Mouse (Mus musculus) megakaryocyte, adult 5-6 weeks (primary cell): ENCODE results near the gene Arl9. TPM values are rescaled to one million over a fixed set of nuclear protein-coding genes. Genes with fewer than 3 reads are reported as not detected.
"Not testable (repeated sequence)": the region's sequence is repeated elsewhere in the genome, so short reads cannot be mapped to it uniquely, and the experiment has no call there.

Experiments
- ATAC-seq: 2 replicates; pipeline ENCODE4 v1.8.0; 2016; ENCODE audit warnings: mild to moderate bottlenecking, inconsistent platforms; ENCODE audit not compliant: poor library complexity, severe bottlenecking
- total RNA-seq, 2 experiments: library from RNA; stranded (forward) in 1 of 2; stranded (reverse) in 1 of 2; fragments of 153-499, 151-499 nt in 1 of 2; fragments of 221-1000, 200-1000 nt in 1 of 2; gene quantifications; 2 replicates each; pipeline versions ENCODE4 v1.2.3 to v1.2.4; 2015 to 2017

The Arl9 gene
- total RNA-seq, 2 experiments from 2014 or later = 0.31 TPM; not detected in 1

DNA sequence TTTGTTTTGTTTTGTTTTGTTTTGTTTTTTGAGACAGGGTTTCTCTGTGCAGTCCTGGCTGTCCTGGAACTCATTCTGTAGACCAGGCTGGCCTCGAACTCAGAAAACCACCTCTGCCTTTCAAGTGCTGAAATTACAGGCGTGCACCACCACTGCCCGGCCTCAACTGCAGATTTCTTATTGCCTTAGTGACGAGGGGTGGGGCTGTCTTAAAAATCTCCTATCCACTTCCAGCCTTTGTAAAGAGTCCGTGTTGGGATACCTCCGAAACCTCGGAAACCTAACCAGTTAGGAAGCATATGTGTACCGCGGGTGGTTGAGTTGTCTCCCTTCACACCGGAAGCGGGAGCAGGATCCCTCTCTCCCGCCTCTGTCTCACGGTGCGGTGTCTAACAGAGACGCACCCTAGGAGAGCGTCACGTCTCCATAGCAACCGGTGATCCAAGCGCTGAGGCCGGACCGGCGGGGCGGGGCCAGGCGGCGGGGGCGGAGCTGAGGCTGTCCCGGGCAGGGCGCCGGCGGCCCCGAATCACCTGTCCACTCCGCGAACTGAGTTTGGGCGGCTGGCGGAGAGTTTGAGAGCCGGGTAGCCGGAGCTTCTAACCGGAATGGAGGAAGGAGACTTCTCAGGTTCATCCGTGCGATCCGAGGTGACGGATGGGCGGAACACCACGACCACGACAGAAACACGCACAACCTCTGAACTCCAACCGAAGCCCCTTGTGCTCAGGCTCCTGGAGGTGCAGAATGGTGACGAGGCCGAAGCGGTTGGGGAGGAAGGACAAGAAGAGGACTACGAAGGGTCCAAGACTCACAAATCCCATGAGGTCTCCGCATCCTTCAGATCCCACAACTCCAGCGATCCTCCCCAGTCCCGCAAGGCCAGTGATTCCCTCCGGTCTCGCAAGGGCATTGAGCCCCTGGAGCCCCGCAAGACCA is 12.0 kb downstream of the Arl9 start, which contains the start of gene Thegl:
TSS of gene Thegl (plus strand) at position 480 of the 939 bp plus-strand sequence.
- ATAC-seq = peak; percentile 90

GRCm38 (mm10) chr5:77028034-77028433 is 24.2 kb downstream of the Arl9 start:
- no peak for ATAC-seq

GRCm38 (mm10) chr5:77029735-77030134 is 25.9 kb downstream of the Arl9 start:
- ATAC-seq = peak; percentile 87

DNA sequence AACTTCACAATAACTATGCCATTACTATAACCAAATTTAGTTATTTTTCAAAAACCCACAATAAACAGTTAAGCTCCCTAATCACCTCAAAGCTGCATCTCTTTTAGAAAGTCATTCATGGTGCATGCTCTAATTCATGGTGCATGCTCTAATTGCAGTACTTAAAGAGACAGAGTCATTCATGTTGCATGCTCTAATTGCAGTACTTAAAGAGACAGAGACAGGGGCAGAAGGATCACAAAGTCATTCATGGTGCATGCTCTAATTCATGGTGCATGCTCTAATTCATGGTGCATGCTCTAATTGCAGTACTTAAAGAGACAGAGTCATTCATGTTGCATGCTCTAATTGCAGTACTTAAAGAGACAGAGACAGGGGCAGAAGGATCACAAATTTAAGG is 31.2 kb downstream of the Arl9 start:
- ATAC-seq = not testable (repeated sequence)

DNA sequence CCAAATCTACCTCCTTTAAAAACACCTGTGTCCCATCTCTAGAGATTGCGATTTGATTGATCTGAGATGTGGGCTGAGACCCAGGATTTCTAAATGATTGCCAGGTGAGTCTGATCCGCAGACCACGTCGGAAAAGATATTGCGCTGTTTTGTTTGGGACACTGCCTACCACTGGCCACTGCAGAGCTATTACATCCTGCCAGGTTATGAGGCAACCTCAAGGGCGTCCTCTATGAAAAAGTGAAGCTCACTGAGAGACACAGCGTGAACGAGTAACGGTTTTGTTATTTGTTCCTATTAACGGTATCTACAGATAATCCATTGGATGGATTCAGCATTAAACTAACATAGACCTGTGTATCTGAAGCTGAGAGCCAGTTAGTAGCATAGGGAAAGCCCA is 34.6 kb downstream of the Arl9 start:
- peak; percentile 89 for ATAC-seq

DNA sequence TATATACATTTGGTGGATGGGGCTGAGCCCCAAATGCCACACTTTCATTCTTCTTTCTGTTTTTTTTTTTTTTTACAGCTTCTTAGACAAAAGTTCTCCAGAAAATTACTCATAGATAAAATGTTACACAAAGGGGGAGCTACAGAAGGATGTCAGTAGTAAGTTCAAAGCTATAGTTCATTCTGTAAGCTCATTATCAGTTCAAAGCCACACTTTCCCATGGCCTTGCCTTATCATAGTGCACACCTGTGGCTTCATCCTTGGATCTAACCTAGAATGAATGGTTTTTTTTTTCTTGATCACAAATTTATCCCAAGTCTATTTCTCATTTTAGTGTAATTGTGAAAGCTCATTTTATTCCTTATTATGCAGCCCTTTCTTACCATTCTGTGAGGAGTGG is 35.5 kb downstream of the Arl9 start:
- ATAC-seq = no peak

DNA sequence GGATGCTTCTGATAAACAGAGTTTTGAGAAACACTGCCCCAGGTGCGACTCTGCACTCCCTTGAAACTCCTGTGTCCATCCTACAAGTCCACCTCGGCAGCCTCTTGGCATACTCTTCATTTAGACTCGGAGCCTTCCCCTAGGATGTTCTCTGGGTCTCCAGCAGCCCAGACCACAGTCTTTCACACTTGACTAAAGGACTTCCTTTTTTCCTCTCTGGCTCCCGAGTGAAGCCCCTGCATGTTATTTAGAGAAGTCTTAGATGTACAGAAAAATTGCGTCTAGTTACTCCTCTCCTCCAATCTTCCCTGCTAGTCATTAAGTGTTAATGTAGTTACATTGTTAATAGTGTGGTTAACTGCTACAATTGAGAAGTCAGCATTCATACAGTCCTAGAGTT is 40.5 kb downstream of the Arl9 start:
- ATAC-seq = peak; percentile 68

DNA sequence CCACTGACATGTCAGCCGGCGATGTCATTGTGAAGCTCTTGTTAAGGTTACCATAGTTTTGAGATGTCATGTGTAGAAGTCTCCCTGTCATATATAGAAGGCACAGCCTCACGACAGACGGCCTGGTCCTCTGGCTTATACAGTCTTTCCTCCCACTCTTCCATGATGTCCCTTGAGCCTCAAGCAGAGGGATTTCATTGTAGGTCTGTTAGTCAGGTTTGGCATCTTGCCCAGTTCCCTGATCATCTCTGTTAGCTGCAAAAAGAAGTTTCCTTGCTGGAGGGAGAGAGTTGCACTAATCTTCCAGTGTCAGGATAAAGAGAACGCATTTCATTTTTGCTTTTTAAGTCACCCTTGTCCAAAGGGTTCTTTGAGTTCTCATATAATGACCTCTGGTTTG is 48.8 kb downstream of the Arl9 start:
- ATAC-seq = no peak

DNA sequence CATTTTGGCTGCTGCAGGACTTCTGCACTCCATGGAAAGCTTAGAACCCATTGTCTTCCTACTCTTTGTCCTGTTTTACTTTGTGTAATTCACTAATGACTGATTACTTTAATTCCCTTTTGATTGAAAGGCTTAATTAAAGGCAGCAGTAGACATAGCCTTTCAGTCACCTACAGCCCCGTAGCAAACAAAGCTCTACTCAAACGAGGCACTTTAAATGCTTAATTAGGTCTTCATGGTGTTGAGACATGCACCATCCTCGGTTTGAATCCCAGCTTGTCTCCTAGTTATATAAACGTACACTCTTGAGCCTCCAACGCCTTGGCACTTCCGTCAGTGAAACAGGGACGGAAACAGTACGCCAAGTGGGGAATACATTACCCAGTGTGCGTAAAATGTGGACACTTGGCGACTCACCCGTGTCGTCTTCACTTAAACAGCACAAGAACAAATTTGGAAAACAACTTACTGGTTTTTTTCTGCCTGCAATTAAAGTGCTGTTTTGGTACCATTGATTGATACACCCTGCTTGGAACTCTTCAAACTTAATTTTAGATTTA is 53.1 kb downstream of the Arl9 start:
- no peak for ATAC-seq

Other genes with a start within 250 kb of the Arl9 start
- gene Aasdh, start 98.5 kb upstream of the Arl9 start, total RNA-seq (2015) = 6.4 and 7.6 TPM in 2 replicates
- gene Aasdh, start 98.5 kb upstream of the Arl9 start, total RNA-seq (2017) = 13.3 and 14.4 TPM in 2 replicates
- gene Paics, start 52.7 kb upstream of the Arl9 start, total RNA-seq (2015) = 182 and 193 TPM in 2 replicates
- 187 and 225 TPM in 2 replicates for gene Paics, start 52.7 kb upstream of the Arl9 start, total RNA-seq (2017)
- 11.4 and 13.0 TPM in 2 replicates for gene Ppat, start 52.5 kb upstream of the Arl9 start, total RNA-seq (2015)
- 19.3 and 20.1 TPM in 2 replicates for gene Ppat, start 52.5 kb upstream of the Arl9 start, total RNA-seq (2017)
- 83.0 and 91.0 TPM in 2 replicates for gene Srp72, start 29.4 kb upstream of the Arl9 start, total RNA-seq (2015)
- gene Srp72, start 29.4 kb upstream of the Arl9 start, total RNA-seq (2017) = 133 and 141 TPM in 2 replicates
- gene Thegl, start 12.0 kb downstream of the Arl9 start, total RNA-seq (2015) = 0.45 TPM in 1 of 2 replicates, not detected in the other
- not detected in 2 replicates for gene Thegl, start 12.0 kb downstream of the Arl9 start, total RNA-seq (2017)
- gene Hopx, start 111.1 kb downstream of the Arl9 start, total RNA-seq (2015) = 104 and 127 TPM in 2 replicates
- 35.5 and 46.3 TPM in 2 replicates for gene Hopx, start 111.1 kb downstream of the Arl9 start, total RNA-seq (2017)
- 2.2 and 4.9 TPM in 2 replicates for gene Spink2, start 207.4 kb downstream of the Arl9 start, total RNA-seq (2015)
- gene Spink2, start 207.4 kb downstream of the Arl9 start, total RNA-seq (2017) = 3.3 and 5.4 TPM in 2 replicates